8 mouse cellular contexts compared by ENCODE assay signal in the genomic region with DNA sequence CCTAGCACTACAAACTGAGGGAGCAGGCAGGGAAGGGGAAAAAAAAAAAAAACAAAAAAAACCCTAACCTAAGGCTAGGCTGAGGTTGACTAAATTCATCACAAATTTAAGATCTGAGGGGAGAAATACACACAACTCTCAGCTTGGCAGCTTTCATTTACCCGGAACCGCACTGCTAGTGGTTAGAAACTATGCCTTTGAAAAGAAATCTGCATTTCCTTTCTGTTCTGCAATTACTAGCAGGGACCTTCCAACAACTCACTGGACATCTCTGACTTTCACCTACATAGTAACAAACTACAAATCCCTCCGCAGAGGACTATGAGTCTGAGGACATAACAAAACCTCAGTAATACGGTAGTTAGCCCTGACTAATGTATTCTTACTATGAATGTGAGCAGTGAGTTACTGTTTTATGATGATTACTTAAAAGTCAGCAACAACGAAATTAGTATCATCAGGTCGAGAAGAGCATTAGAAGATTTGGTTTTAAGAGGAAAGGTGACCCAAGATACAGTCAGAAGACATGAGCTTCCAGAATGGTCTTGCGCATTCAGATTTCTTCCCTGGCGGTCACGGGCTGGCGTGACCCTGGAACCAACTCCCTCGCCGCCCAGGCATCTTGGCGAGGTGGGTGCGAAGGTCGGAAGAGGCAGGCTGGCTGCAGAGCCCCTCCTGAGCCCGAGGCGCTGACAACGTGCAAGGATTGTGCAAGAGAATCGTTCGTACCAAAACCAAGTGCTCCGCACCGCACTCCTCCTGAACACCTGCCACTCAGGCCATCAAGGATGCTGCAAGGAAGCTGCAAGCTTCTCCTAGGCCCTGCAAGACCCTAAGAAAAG. TPM values are rescaled to one million over a fixed set of nuclear protein-coding genes. Genes with fewer than 3 reads are reported as not detected.
A peak's percentile ranks its signal among the peaks of the same experiment; 100 is the strongest.
DNase-seq lines count a peak whose midpoint lies in the region; ATAC-seq and TF ChIP-seq lines count a peak whose summit lies in the region.

No protein-coding gene starts in this region.

- peak overlapping the region; percentile 83 for H3K27ac ChIP-seq in kidney, adult 2 months (ENCODE audit: insufficient read depth, low read depth, low read length)
- H3K27ac ChIP-seq in forebrain, embryonic 14.5 days (ENCODE audit: low read depth, low read length) = peak overlapping the region; percentile 90
- H3K27ac ChIP-seq in liver, embryonic 16.5 days (ENCODE audit: low read length) = peak overlapping the region; percentile 77

- TF ChIP-seq CTCF in kidney, adult 2 months (conservative IDR thresholded peaks at IDR 0.05; ENCODE audit: insufficient read depth, insufficient read length, low read depth, low read length) = no peak

- ATAC-seq in forebrain, embryonic 14.5 days = no peak
- peak; percentile 5 for ATAC-seq in liver, embryonic 16.5 days (ENCODE audit: low read depth)

- no peak for DNase-seq in kidney, adult 2 months
- DNase-seq in kidney, adult 18-20 months = no peak
- peak; percentile 56 for DNase-seq in MN1 (ENCODE audit: low spot score)
- peak; percentile 28 for DNase-seq in forebrain, embryonic 14.5 days (ENCODE audit: low spot score)
- no peak for DNase-seq in urinary bladder, adult 18-20 months (ENCODE audit: low spot score in 2 of 2)
- no peak for DNase-seq in right cerebral cortex, adult 2 months (ENCODE audit: low spot score in 2 of 2)
- no peak for DNase-seq in left cerebral cortex, adult 8-10 months (ENCODE audit: low spot score in 2 of 2)

- no peaks in the 10 kb centered on the region for H3K27me3 ChIP-seq in kidney, adult 2 months (replicated peaks; ENCODE audit: control insufficient read depth, insufficient read depth, low read length)
- H3K27me3 ChIP-seq in forebrain, embryonic 14.5 days (replicated peaks; ENCODE audit: control insufficient read depth, insufficient read depth, low read length) = no peaks in the 10 kb centered on the region
- H3K27me3 ChIP-seq in liver, embryonic 16.5 days (ENCODE audit: control insufficient read depth, insufficient read depth, low read depth, low read length) = no peaks in the 10 kb centered on the region

- no peaks in the 10 kb centered on the region for H3K36me3 ChIP-seq in kidney, adult 2 months (ENCODE audit: control insufficient read depth, insufficient read depth, low read length)
- H3K36me3 ChIP-seq in forebrain, embryonic 14.5 days (ENCODE audit: control insufficient read depth, insufficient read depth, low read length) = peaks cover 9% of the 10 kb centered on the region; the same call in 1 of the 2 replicates
- H3K36me3 ChIP-seq in liver, embryonic 16.5 days (ENCODE audit: control insufficient read depth, insufficient read depth) = no peaks in the 10 kb centered on the region

- H3K4me2 ChIP-seq in forebrain, embryonic 14.5 days (ENCODE audit: low read length) = peak overlapping the region; percentile 89
- peak overlapping the region; percentile 90 for H3K4me2 ChIP-seq in liver, embryonic 16.5 days (ENCODE audit: low read depth, low read length)

- no peak for TF ChIP-seq POLR2A in kidney, adult 2 months (IDR thresholded peaks at IDR 0.05; ENCODE audit: low read depth, low read length)

- H3K9ac ChIP-seq in forebrain, embryonic 14.5 days (ENCODE audit: low read length) = peak overlapping the region; percentile 93
- H3K9ac ChIP-seq in liver, embryonic 16.5 days (ENCODE audit: low read depth, low read length) = peak overlapping the region; percentile 83

- H3K9me3 ChIP-seq in forebrain, embryonic 14.5 days (replicated peaks; ENCODE audit: control insufficient read depth, low read length) = no peaks in the 10 kb centered on the region
- no peaks in the 10 kb centered on the region for H3K9me3 ChIP-seq in liver, embryonic 16.5 days (replicated peaks; ENCODE audit: control insufficient read depth, low read length)

- WGBS in kidney, adult 2 months = under 1% methylated on average over 22 of the region's 22 CpGs
- WGBS in forebrain, embryonic 14.5 days = 4% methylated on average over 22 of the region's 22 CpGs
- WGBS in liver, embryonic 16.5 days (ENCODE audit: insufficient replicate concordance) = 3% methylated on average over 22 of the region's 22 CpGs

- H3K4me3 ChIP-seq in kidney, adult 2 months (ENCODE audit: insufficient read depth, low read depth, low read length) = peak overlapping the region; percentile 84
- H3K4me3 ChIP-seq in forebrain, embryonic 14.5 days (ENCODE audit: low read depth, low read length) = peak overlapping the region; percentile 93
- H3K4me3 ChIP-seq in liver, embryonic 16.5 days (ENCODE audit: low read depth, low read length) = peak overlapping the region; percentile 88

- peaks cover 11% of the 10 kb centered on the region for H3K4me1 ChIP-seq in kidney, adult 2 months (ENCODE audit: control insufficient read depth, insufficient read depth, low read length)
- peaks cover 14% of the 10 kb centered on the region for H3K4me1 ChIP-seq in forebrain, embryonic 14.5 days (ENCODE audit: control insufficient read depth, insufficient read depth, low read length)
- H3K4me1 ChIP-seq in liver, embryonic 16.5 days (ENCODE audit: control insufficient read depth, low read depth, low read length) = peaks cover 33% of the 10 kb centered on the region

RNA-seq across cellular contexts. Expression of a gene that starts 14.2 kb away (rescaled TPM):
- polyA plus RNA-seq in kidney, adult 2 months (2012; rRNA removed) = 793 and 827 TPM in 2 replicates
- polyA plus RNA-seq in forebrain, embryonic 14.5 days (2014; fragmentation: Nextera tagmentation; extraction: Ambion mirVana) = 806 and 815 TPM in 2 replicates
- polyA plus RNA-seq in liver, embryonic 16.5 days (2015; fragmentation: Nextera tagmentation; extraction: Ambion mirVana) = 323 and 347 TPM in 2 replicates
- total RNA-seq in left cerebral cortex, adult 8-10 months (2022) = 100 to 1,000 TPM; 638 to 678 (median 672) TPM

RNA-seq across cellular contexts. Expression of a gene that starts 14.4 kb away (rescaled TPM):
- polyA plus RNA-seq in kidney, adult 2 months (2012; rRNA removed) = 32.2 and 33.2 TPM in 2 replicates
- polyA plus RNA-seq in forebrain, embryonic 14.5 days (2014; fragmentation: Nextera tagmentation; extraction: Ambion mirVana) = 30.1 and 43.0 TPM in 2 replicates
- polyA plus RNA-seq in liver, embryonic 16.5 days (2015; fragmentation: Nextera tagmentation; extraction: Ambion mirVana) = 50.1 and 51.7 TPM in 2 replicates
- 10 to 100 TPM; 44.9 to 46.9 (median 45.6) TPM for total RNA-seq in left cerebral cortex, adult 8-10 months (2022)

RNA-seq across cellular contexts. Expression of a gene that starts 27.1 kb away (rescaled TPM):
- 704 and 720 TPM in 2 replicates for polyA plus RNA-seq in kidney, adult 2 months (2012; rRNA removed)
- 370 and 449 TPM in 2 replicates for polyA plus RNA-seq in forebrain, embryonic 14.5 days (2014; fragmentation: Nextera tagmentation; extraction: Ambion mirVana)
- polyA plus RNA-seq in liver, embryonic 16.5 days (2015; fragmentation: Nextera tagmentation; extraction: Ambion mirVana) = 214 and 230 TPM in 2 replicates
- total RNA-seq in left cerebral cortex, adult 8-10 months (2022) = 100 to 1,000 TPM; 115 to 152 (median 134) TPM

RNA-seq across cellular contexts. Expression of a gene that starts 58.0 kb away (rescaled TPM):
- polyA plus RNA-seq in kidney, adult 2 months (2012; rRNA removed) = not detected in 2 replicates
- polyA plus RNA-seq in forebrain, embryonic 14.5 days (2014; fragmentation: Nextera tagmentation; extraction: Ambion mirVana) = not detected in 2 replicates
- polyA plus RNA-seq in liver, embryonic 16.5 days (2015; fragmentation: Nextera tagmentation; extraction: Ambion mirVana) = not detected in 2 replicates
- total RNA-seq in left cerebral cortex, adult 8-10 months (2022) = not detected

RNA-seq across cellular contexts. Expression of a gene that starts 58.9 kb away (rescaled TPM):
- polyA plus RNA-seq in kidney, adult 2 months (2012; rRNA removed) = 57.6 and 66.6 TPM in 2 replicates
- polyA plus RNA-seq in forebrain, embryonic 14.5 days (2014; fragmentation: Nextera tagmentation; extraction: Ambion mirVana) = 108 and 122 TPM in 2 replicates
- polyA plus RNA-seq in liver, embryonic 16.5 days (2015; fragmentation: Nextera tagmentation; extraction: Ambion mirVana) = 47.0 and 48.6 TPM in 2 replicates
- total RNA-seq in left cerebral cortex, adult 8-10 months (2022) = 10 to 100 TPM; 72.9 to 74.5 (median 74.3) TPM

Comparison
In these comparisons a context has a peak if more than half of its experiments do, and no peak if none do; other contexts are left out.
1. DNase-seq: peak in MN1 (single experiment) and forebrain, embryonic 14.5 days (single experiment); none in kidney, adult 2 months (single experiment), kidney, adult 18-20 months (single experiment), urinary bladder, adult 18-20 months (0 of 2), right cerebral cortex, adult 2 months (0 of 2) and left cerebral cortex, adult 8-10 months (0 of 2).
2. Peak in every context shown above with its lines, with median percentiles within 50 percentile points of each other: H3K27ac ChIP-seq and H3K4me3 ChIP-seq.